17 mouse cellular contexts compared by ENCODE assay signal in genomic region chr4:102574666-102575254, GRCm38 (mm10).
DNase-seq lines count a peak whose midpoint lies in the region; ATAC-seq and TF ChIP-seq lines count a peak whose summit lies in the region.
"Had no signal": no experiment of that assay in that cellular context is flagged by ENCODE, and none has a peak within 500 bp of the region (broad histone marks: within the 10 kb centered on the region; RNA-seq: fewer than 3 reads in every experiment).

No protein-coding gene starts in this region.

- TF ChIP-seq POLR2A in kidney, adult 2 months (IDR thresholded peaks at IDR 0.05; ENCODE audit: low read depth, low read length), result no peak

- H3K36me3 ChIP-seq in kidney, adult 2 months (ENCODE audit: control insufficient read depth, insufficient read depth, low read length), result no peaks in the 10 kb centered on the region
- H3K36me3 ChIP-seq in kidney, embryonic 14.5 days (ENCODE audit: control insufficient read depth, insufficient read depth, low read length), result no peaks in the 10 kb centered on the region
- no peaks in the 10 kb centered on the region for H3K36me3 ChIP-seq in lung, embryonic 16.5 days (ENCODE audit: control insufficient read depth, insufficient read depth, low read length)
- H3K36me3 ChIP-seq in heart, postnatal 0 days (replicated peaks; ENCODE audit: control insufficient read depth, insufficient read depth, low read length), result peaks cover 18% of the 10 kb centered on the region; the same call in 1 of the 2 replicates
- H3K36me3 ChIP-seq: embryonic facial prominence, embryonic 10.5 days; forebrain, embryonic 15.5 days; hindbrain, embryonic 10.5 days; midbrain, embryonic 12.5 days had no signal

- peak; percentile 90 for DNase-seq in heart, adult 11 months
- no peak for DNase-seq in heart, postnatal 10 days
- DNase-seq in kidney, adult 2 months, result no peak
- DNase-seq in lung, postnatal 10 days, result no peak
- DNase-seq in heart, postnatal 0 days (ENCODE audit: low spot score), result no peak
- no peak for DNase-seq in ovary, postnatal 10 days (ENCODE audit: low spot score)
- DNase-seq: cerebellum, adult 11 months; cerebellum, postnatal 25 days had no signal

- TF ChIP-seq CTCF in kidney, adult 2 months (conservative IDR thresholded peaks at IDR 0.05; ENCODE audit: insufficient read depth, insufficient read length, low read depth, low read length), result no peak
- TF ChIP-seq CTCF in heart, postnatal 0 days (IDR thresholded peaks at IDR 0.05; ENCODE audit: low read depth), result no peak

- H3K9me3 ChIP-seq in kidney, embryonic 14.5 days (ENCODE audit: control insufficient read depth, low read length), result no peaks in the 10 kb centered on the region
- H3K9me3 ChIP-seq in lung, embryonic 16.5 days (ENCODE audit: control insufficient read depth, low read length), result no peaks in the 10 kb centered on the region
- H3K9me3 ChIP-seq in heart, postnatal 0 days (replicated peaks; ENCODE audit: control insufficient read depth, low read length), result no peaks in the 10 kb centered on the region
- H3K9me3 ChIP-seq: embryonic facial prominence, embryonic 10.5 days; forebrain, embryonic 15.5 days; hindbrain, embryonic 10.5 days; midbrain, embryonic 12.5 days had no signal

- H3K4me2 ChIP-seq in kidney, embryonic 14.5 days (replicated peaks; ENCODE audit: low read depth, low read length), result no peak overlapping the region
- peak overlapping the region; percentile 46; the same call in 1 of the 2 replicates for H3K4me2 ChIP-seq in lung, embryonic 16.5 days (ENCODE audit: low read depth, low read length)
- H3K4me2 ChIP-seq in heart, postnatal 0 days (ENCODE audit: low read depth, low read length), result peak overlapping the region; percentile 82
- H3K4me2 ChIP-seq: forebrain, embryonic 15.5 days; midbrain, embryonic 12.5 days had no signal

- no peak for ATAC-seq in kidney, embryonic 14.5 days (ENCODE audit: low FRiP score, low TSS enrichment)
- ATAC-seq in lung, embryonic 16.5 days (ENCODE audit: low read depth), result no peak
- ATAC-seq in heart, postnatal 0 days (ENCODE audit: insufficient read depth, low read depth), result no peak
- ATAC-seq: forebrain, embryonic 15.5 days; intestine, embryonic 16.5 days had no signal

- H3K9ac ChIP-seq in kidney, embryonic 14.5 days (ENCODE audit: low read depth, low read length), result no peak overlapping the region
- H3K9ac ChIP-seq in lung, embryonic 16.5 days (ENCODE audit: low read length), result no peak overlapping the region; the same call in 1 of the 2 replicates
- H3K9ac ChIP-seq in heart, postnatal 0 days (replicated peaks; ENCODE audit: low read depth, low read length), result no peak overlapping the region
- H3K9ac ChIP-seq: forebrain, embryonic 15.5 days; liver, embryonic 14.5 days; midbrain, embryonic 12.5 days had no signal

- peak overlapping the region; percentile 61; the same call in 1 of the 2 replicates for H3K27ac ChIP-seq in kidney, adult 2 months (ENCODE audit: insufficient read depth, low read depth, low read length)
- no peak overlapping the region for H3K27ac ChIP-seq in kidney, embryonic 14.5 days (ENCODE audit: low read depth, low read length)
- H3K27ac ChIP-seq in lung, embryonic 16.5 days (ENCODE audit: low read length), result peak overlapping the region; percentile 62; the same call in 1 of the 2 replicates
- H3K27ac ChIP-seq in heart, postnatal 0 days (ENCODE audit: low read depth), result peak overlapping the region; percentile 56
- H3K27ac ChIP-seq: embryonic facial prominence, embryonic 10.5 days; forebrain, embryonic 15.5 days; hindbrain, embryonic 10.5 days; liver, embryonic 14.5 days; midbrain, embryonic 12.5 days had no signal

- TF ChIP-seq EP300 in heart, postnatal 0 days (IDR thresholded peaks at IDR 0.05; ENCODE audit: low read depth), result no peak

- intact Hi-C loops in heart, postnatal 10 days (cut with DNase I), result no loop called here

- WGBS in kidney, adult 2 months, result 66% methylated on average over 10 of the region's 10 CpGs
- WGBS in kidney, embryonic 14.5 days, result 75% methylated on average over 10 of the region's 10 CpGs
- WGBS in lung, embryonic 16.5 days, result 61% methylated on average over 10 of the region's 10 CpGs
- WGBS in heart, postnatal 0 days, result 66% methylated on average over 10 of the region's 10 CpGs

- H3K4me3 ChIP-seq in kidney, adult 2 months (ENCODE audit: insufficient read depth, low read depth, low read length), result no peak overlapping the region
- H3K4me3 ChIP-seq in kidney, embryonic 14.5 days (ENCODE audit: low read length), result no peak overlapping the region
- no peak overlapping the region for H3K4me3 ChIP-seq in lung, embryonic 16.5 days (ENCODE audit: low read length)
- H3K4me3 ChIP-seq in heart, postnatal 0 days (ENCODE audit: low read depth, low read length), result no peak overlapping the region
- H3K4me3 ChIP-seq: embryonic facial prominence, embryonic 10.5 days; erythroblast, embryonic 14.5 days; forebrain, embryonic 15.5 days; hindbrain, embryonic 10.5 days; midbrain, embryonic 12.5 days had no signal

- peaks cover 2% of the 10 kb centered on the region; the same call in 1 of the 2 replicates for H3K4me1 ChIP-seq in kidney, adult 2 months (ENCODE audit: control insufficient read depth, insufficient read depth, low read length)
- 0 out of 2 replicates have a peak, but pooled peaks cover 3% of the 10 kb centered on the region for H3K4me1 ChIP-seq in kidney, embryonic 14.5 days (ENCODE audit: control insufficient read depth, insufficient read depth, low read length)
- H3K4me1 ChIP-seq in lung, embryonic 16.5 days (replicated peaks; ENCODE audit: control insufficient read depth, insufficient read depth, low read length), result peaks cover 17% of the 10 kb centered on the region
- peaks cover 38% of the 10 kb centered on the region for H3K4me1 ChIP-seq in heart, postnatal 0 days (ENCODE audit: control insufficient read depth, insufficient read depth)

- H3K27me3 ChIP-seq in kidney, adult 2 months (replicated peaks; ENCODE audit: control insufficient read depth, insufficient read depth, low read length), result no peaks in the 10 kb centered on the region
- no peaks in the 10 kb centered on the region for H3K27me3 ChIP-seq in kidney, embryonic 14.5 days (ENCODE audit: control insufficient read depth, insufficient read depth, low read length)
- H3K27me3 ChIP-seq in lung, embryonic 16.5 days (ENCODE audit: control insufficient read depth, insufficient read depth, low read depth, low read length), result no peaks in the 10 kb centered on the region
- no peaks in the 10 kb centered on the region for H3K27me3 ChIP-seq in heart, postnatal 0 days (ENCODE audit: control insufficient read depth, insufficient read depth, low read length)
